Mouse (Mus musculus) intestine, embryonic 16.5 days (tissue): ENCODE results near the gene Cep290. TPM values are rescaled to one million over a fixed set of nuclear protein-coding genes. Genes with fewer than 3 reads are reported as not detected.

ENCODE experiments used
- ATAC-seq: fragments of 200-750 bp; cut with Nextera tagmentation; 2 replicates; pipeline ENCODE4 v1.8.0; 2017; ENCODE audit warnings: moderate TSS enrichment, moderate library complexity
- H3K27ac ChIP-seq: fragments of 300-500 bp; sonication (generic); 2 replicates; pipeline ENCODE4 v1.5.1; 2014; ENCODE audit warnings: mild to moderate bottlenecking, low read length
- H3K27me3 ChIP-seq: fragments of 300-500 bp; sonication (generic); replicated peaks from 2 replicates; pipeline ENCODE4 v1.6.1; 2014; ENCODE audit warnings: low read length, control low read depth, mixed read lengths; ENCODE audit not compliant: control insufficient read depth, insufficient read depth
- H3K36me3 ChIP-seq: fragments of 300-500 bp; sonication (generic); 2 replicates; pipeline ENCODE4 v1.6.1; 2014; ENCODE audit warnings: low read length, control low read depth; ENCODE audit not compliant: control insufficient read depth, insufficient read depth
- H3K4me1 ChIP-seq: fragments of 300-500 bp; sonication (generic); 2 replicates; pipeline ENCODE4 v1.6.1; 2014; ENCODE audit warnings: low read length, control low read depth, mixed read lengths; ENCODE audit not compliant: control insufficient read depth, insufficient read depth
- H3K4me2 ChIP-seq: fragments of 300-500 bp; sonication (generic); 2 replicates; pipeline ENCODE4 v1.6.1; 2014; ENCODE audit warnings: low read depth, low read length, control low read depth
- H3K4me3 ChIP-seq: fragments of 300-500 bp; sonication (generic); 2 replicates; pipeline ENCODE4 v1.5.1; 2014; ENCODE audit warnings: mild to moderate bottlenecking, low read length
- H3K9ac ChIP-seq: fragments of 300-500 bp; sonication (generic); 2 replicates; pipeline ENCODE4 v1.6.1; 2014; ENCODE audit warnings: low read depth, low read length
- H3K9me3 ChIP-seq: fragments of 300-500 bp; sonication (generic); 2 replicates; pipeline ENCODE4 v1.6.1; 2016; ENCODE audit warnings: low read length, control low read depth; ENCODE audit not compliant: control insufficient read depth
- WGBS: fragments of 180-500 bp; shearing (Covaris S2); extraction: QIAGEN DNeasy Blood & Tissue Kit; methylation state at CpG from one replicate; pipeline ENCODE4 v1.1.7; 2014; 5-methylcytosine and 5-hydroxymethylcytosine counted together
- polyA plus RNA-seq: library from polyadenylated mRNA; unstranded; fragments of >200 nt; fragmentation: Nextera tagmentation; extraction: Ambion mirVana; gene quantifications from 2 replicates; pipeline ENCODE4 v1.2.1, GENCODE M21; 2015

The Cep290 gene
- polyA plus RNA-seq, 1 experiment from 2014 or later = 3.3 TPM

- no peak overlapping the region for H3K9ac ChIP-seq
- H3K4me2 ChIP-seq = no peak overlapping the region
Observed at GRCm38 (mm10) chr10:100620040-100620439, 132.7 kb downstream of the Cep290 start.

GRCm38 (mm10) chr10:100622494-100622893, 135.1 kb downstream of the Cep290 start:
- H3K4me2 ChIP-seq = no peak overlapping the region
- H3K9ac ChIP-seq = no peak overlapping the region
- no peaks in the 10 kb centered on the region for H3K36me3 ChIP-seq
- no peaks in the 10 kb centered on the region for H3K27me3 ChIP-seq
- no peaks in the 10 kb centered on the region for H3K4me1 ChIP-seq
- no peaks in the 10 kb centered on the region for H3K9me3 ChIP-seq
- H3K27ac ChIP-seq = no peak overlapping the region
- 59% methylated on average over 3 of the region's 3 CpGs for WGBS
- no peak overlapping the region for H3K4me3 ChIP-seq
- ATAC-seq = no peak

More at GRCm38 (mm10) chr10:100620040-100620439, 132.7 kb downstream of the Cep290 start:
- WGBS = 94% methylated on average over 12 of the region's 12 CpGs
- Histone ChIP-seq H3K27ac (no peak overlapping the region), H3K4me1 (no peaks in the 10 kb centered on the region), H3K27me3 (no peaks in the 10 kb centered on the region), H3K4me3 (no peak overlapping the region), H3K9me3 (no peaks in the 10 kb centered on the region), H3K36me3 (no peaks in the 10 kb centered on the region)
- no peak for ATAC-seq

Other genes with a start within 250 kb of the Cep290 start
- gene Gm4301, start 151.9 kb upstream of the Cep290 start, polyA plus RNA-seq = not detected in 2 replicates
- not detected in 2 replicates for gene Gm4302, start 146.7 kb upstream of the Cep290 start, polyA plus RNA-seq
- gene Gm4303, start 141.6 kb upstream of the Cep290 start, polyA plus RNA-seq = not detected in 2 replicates
- not detected in 2 replicates for gene Gm4305, start 136.5 kb upstream of the Cep290 start, polyA plus RNA-seq
- gene Gm4307, start 126.2 kb upstream of the Cep290 start, polyA plus RNA-seq = not detected in 2 replicates
- gene Gm4312, start 105.0 kb upstream of the Cep290 start, polyA plus RNA-seq = not detected in 2 replicates
- gene Tmtc3, start 208 bp upstream of the Cep290 start, polyA plus RNA-seq = 13.8 and 14.1 TPM in 2 replicates
- gene 4930430F08Rik, start 102.9 kb downstream of the Cep290 start, polyA plus RNA-seq = 6.2 and 6.4 TPM in 2 replicates
- not detected in 2 replicates for gene 1700017N19Rik, start 102.9 kb downstream of the Cep290 start, polyA plus RNA-seq